Mouse (Mus musculus) B cell, adult (primary cell): ENCODE measurements around the gene Rras. TPM values are rescaled to one million over a fixed set of nuclear protein-coding genes. Genes with fewer than 3 reads are reported as not detected.

Source experiments
- total RNA-seq: library from RNA; stranded (reverse); gene quantifications from 4 replicates; pipeline ENCODE4 v1.2.4, GENCODE M21; 2023; ENCODE audit not compliant: inconsistent age

Rras gene
- 13.0 to 15.4 TPM (median 14.8 TPM) in 4 replicates for total RNA-seq

GRCm38 (mm10) chr7:45017242-45018061 lies at the start of gene Rras:
Rras (plus strand) TSS chr7:45017961.

DNA sequence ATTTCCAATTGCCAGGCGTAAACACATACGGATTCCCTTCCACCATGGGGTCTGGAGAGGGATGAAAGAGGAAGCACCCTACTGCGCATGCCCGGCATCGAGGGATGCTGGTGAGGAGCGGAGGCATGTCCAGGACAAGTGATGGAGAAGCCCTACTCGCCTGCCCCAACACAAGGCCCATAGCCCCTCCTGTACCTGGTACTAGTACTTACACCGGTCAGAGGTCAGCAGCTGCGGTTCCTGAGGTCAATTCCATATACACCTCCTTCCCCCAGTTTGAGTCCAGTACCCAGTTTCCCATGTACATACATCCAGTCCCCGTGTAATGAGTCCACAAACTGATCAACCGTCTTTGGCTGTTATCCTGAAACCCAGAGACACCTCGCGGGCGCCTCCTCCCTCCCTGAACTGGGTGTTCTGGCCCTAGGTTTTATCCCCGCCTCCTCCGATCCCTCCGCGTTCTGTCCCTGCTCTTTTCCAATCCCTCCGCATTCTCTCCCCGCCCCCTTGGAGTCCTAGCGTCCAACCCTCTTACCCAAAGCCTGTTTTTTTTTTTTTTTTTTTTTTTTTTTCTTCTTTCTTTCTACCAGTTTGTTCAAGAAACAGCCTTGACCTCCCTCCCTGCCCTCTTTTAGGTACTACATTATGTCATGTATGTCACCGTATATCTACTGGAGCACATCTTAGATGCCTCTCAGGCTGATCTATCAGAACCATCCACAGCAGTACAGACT lies 43.2 kb upstream of the Rras start, which contains the start of gene Cpt1c:
Cpt1c (minus strand) TSS at position 469 of the 734 bp plus-strand sequence.

DNA sequence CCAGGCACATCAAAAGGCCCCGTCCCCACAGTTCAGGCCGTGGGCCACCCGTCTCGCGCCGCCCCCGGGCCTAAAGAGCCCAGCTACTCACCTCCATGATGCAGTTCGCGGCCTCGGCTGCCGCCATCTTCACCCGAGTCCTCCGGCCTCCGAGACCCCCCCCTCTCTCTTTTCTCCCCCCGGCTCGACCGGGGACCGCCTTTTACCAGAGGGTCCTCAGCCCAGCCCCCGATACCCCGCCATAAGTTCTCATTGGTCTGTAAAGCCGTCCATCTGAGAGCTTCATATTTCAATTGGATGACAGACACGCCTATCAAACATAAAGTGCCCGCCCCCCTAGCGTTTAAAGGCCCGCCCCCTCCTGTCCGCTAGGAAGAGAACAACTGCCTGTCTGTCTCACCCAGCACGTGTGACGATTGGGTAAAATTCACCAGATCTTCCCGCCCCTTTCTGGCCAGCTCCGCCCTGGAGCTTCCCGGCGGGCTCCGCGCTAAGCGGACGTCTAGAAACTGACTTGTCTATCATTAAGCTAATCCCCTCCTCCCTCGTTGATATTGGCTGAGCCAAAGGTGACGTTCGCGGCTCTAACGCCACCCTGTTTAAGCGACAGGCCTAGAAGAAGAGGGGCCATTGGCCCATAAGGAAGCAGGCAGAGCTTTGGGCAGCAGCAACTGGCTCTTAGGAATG lies 31.4 kb upstream of the Rras start, which contains the start of gene Prmt1:
Prmt1 (minus strand) TSS at position 377 of the 687 bp plus-strand sequence.

DNA sequence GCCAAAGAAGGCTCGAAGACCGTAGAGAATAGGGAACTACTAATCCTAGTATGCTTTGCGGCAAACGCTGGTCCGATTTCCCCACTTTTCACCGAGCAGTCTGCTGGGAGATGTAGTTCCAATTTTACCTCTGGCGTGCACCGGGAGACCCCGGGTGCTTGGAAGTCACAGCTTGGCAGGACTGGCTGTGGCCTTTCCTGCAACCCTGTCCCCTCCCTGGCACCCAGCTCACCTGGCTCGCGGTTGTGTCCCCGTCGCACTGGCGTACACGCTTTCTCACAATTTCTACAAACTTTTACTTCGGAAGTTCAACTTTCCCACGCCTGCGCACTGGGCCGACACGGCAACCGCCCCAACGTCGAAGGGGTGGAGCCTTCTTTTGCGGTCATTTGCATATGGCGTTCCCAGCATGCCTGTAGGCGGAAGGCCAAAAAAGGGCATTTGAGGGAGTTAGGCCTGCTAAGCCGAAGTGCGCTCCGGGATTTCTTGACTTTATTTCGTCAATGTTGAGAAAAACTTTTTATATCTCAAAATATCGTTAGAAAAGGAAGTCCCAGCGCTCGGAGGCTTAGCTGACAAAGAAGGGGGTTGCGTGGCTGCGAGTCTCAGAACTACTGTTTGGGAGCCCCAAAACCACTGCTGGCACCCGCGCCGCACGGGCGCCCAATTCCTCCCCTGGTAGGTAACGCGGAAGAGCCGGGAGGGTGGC lies 20.4 kb upstream of the Rras start, which contains the start of gene Irf3:
Irf3 (plus strand) TSS at position 418 of the 709 bp plus-strand sequence.

GRCm38 (mm10) chr7:44998501-44998955 lies 19.2 kb upstream of the Rras start, which contains the start of gene Bcl2l12:
Bcl2l12 (minus strand) TSS chr7:44998712.

DNA sequence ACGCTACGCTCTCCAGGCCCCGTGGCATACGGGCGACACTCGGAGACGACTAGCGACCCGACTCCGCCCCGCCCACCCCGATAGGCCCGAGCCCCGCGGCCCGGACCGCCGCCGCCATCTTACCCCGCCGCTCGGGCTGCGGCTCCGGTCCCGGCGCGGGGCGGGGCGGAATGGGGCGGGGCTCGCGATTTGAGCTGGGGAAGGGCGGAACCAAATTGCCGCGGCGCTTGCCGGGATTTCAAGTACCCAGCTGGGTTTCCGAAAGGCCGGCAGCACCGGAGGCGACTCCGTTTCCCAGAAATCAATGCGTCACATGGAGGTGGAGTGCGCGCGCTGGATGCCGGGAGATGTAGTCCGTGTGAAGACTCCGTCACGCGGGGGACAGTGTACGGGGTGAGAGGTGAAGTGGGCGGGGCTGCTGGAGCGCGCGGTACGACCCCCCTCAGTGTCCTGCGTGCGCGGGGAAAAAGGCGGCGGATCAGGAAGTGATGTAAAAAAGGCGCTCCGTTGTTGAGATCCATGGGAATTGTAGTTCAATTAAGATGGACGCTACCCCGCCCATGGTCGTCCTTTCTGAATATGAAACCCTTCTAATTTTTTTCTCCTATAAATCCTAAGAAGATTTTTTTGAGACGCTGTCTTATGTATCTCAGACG lies 1.7 kb upstream of the Rras start, which contains the start of gene Scaf1:
Scaf1 (minus strand) TSS at position 407 of the 656 bp plus-strand sequence.

DNA sequence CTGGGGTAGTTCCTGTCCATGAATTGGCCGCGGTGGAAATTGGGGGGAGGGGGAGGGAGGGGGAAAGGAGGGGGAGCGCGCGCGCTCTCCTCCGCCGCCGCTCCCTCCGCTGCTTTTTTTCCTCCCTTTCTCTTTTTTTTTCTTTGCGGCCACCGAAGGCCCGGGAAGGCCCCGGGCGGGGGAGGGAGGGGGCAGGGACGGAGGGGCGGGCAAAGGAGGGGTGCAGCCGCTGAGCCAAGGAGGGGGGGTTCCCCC lies 35.0 kb downstream of the Rras start, which contains the start of gene Prr12:
Prr12 (minus strand) TSS at position 20 of the 255 bp plus-strand sequence.

DNA sequence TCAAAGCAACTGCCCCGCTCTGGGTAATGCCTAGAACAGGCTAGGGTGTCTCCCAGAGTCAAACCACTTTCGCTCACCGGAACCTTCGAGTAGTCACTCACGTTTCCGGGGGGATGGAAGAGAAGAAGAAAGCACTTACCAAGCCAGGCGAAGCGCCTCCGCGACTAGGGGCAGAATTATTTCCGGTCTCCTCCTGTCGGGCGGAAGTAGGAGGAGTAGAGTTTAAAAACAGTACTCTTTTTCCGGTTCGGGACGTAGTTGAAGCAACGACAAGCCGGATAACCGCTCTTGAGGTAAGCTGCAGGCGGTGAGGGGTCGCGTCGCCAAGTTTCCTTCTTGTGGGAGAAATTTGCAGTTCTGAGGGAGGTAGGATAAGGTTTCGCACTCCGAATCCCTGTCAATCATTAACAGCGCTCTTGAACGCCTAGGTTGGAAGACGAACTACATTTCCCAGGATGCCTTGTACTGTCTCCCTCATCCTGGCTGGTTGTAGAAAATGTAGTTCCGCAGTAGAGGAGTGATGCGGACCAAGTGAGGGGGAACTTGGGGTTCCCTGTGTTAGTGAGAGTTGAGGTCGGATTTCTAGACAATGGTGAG lies 44.6 kb downstream of the Rras start, which contains the start of the genes Nosip and Prrg2:
Nosip (plus strand) TSS at position 191 of the 597 bp plus-strand sequence.
Prrg2 (minus strand) TSS at position 439 of the 597 bp plus-strand sequence.

Other genes with a start within 250 kb of the Rras start
- gene Nup62, start 201.9 kb upstream of the Rras start, total RNA-seq, result 39.5 to 48.7 TPM (median 43.9 TPM) in 4 replicates
- gene Il4i1, start 201.6 kb upstream of the Rras start, total RNA-seq, result 121 to 140 TPM (median 133 TPM) in 4 replicates
- gene Atf5, start 201.3 kb upstream of the Rras start, total RNA-seq, result 3.8 to 5.1 TPM (median 4.7 TPM) in 4 replicates
- 32.9 to 46.4 TPM (median 36.3 TPM) in 4 replicates for gene Akt1s1, start 169.0 kb upstream of the Rras start, total RNA-seq
- 131 to 155 TPM (median 145 TPM) in 4 replicates for gene Tbc1d17, start 168.9 kb upstream of the Rras start, total RNA-seq
- gene Pnkp, start 160.8 kb upstream of the Rras start, total RNA-seq, result 63.0 to 75.3 TPM (median 65.8 TPM) in 4 replicates
- gene Ptov1, start 148.2 kb upstream of the Rras start, total RNA-seq, result 12.0 to 16.6 TPM (median 14.8 TPM) in 4 replicates
- gene Med25, start 125.2 kb upstream of the Rras start, total RNA-seq, result 61.5 to 68.3 TPM (median 66.0 TPM) in 4 replicates
- 27.8 to 31.0 TPM (median 29.5 TPM) in 4 replicates for gene Fuz, start 121.9 kb upstream of the Rras start, total RNA-seq
- gene Ap2a1, start 88.5 kb upstream of the Rras start, total RNA-seq, result 75.4 to 97.5 TPM (median 90.4 TPM) in 4 replicates
- gene Tsks, start 74.8 kb upstream of the Rras start, total RNA-seq, result not detected in 4 replicates
- gene Cpt1c, start 43.1 kb upstream of the Rras start, total RNA-seq, result not detected in 4 replicates
- 128 to 149 TPM (median 145 TPM) in 4 replicates for gene Prmt1, start 31.4 kb upstream of the Rras start, total RNA-seq
- gene Irf3, start 20.3 kb upstream of the Rras start, total RNA-seq, result 166 to 184 TPM (median 173 TPM) in 4 replicates
- gene Bcl2l12, start 19.2 kb upstream of the Rras start, total RNA-seq, result 28.2 to 38.2 TPM (median 30.9 TPM) in 4 replicates
- gene Scaf1, start 1.6 kb upstream of the Rras start, total RNA-seq, result 96.2 to 104 TPM (median 99.7 TPM) in 4 replicates
- gene Prr12, start 34.9 kb downstream of the Rras start, total RNA-seq, result 69.6 to 74.4 TPM (median 71.7 TPM) in 4 replicates
- gene Nosip, start 44.5 kb downstream of the Rras start, total RNA-seq, result 55.5 to 60.4 TPM (median 57.4 TPM) in 4 replicates
- 3.5 to 5.4 TPM (median 3.8 TPM) in 4 replicates for gene Prrg2, start 44.7 kb downstream of the Rras start, total RNA-seq
- 2.0 to 5.7 TPM (median 3.9 TPM) in 4 replicates for gene Rcn3, start 74.3 kb downstream of the Rras start, total RNA-seq
- gene Fcgrt, start 85.9 kb downstream of the Rras start, total RNA-seq, result 30.4 to 37.3 TPM (median 33.5 TPM) in 4 replicates
- 2,358 to 2,650 TPM (median 2,499 TPM) in 4 replicates for gene Rps11, start 106.5 kb downstream of the Rras start, total RNA-seq
- 4,140 to 4,660 TPM (median 4,377 TPM) in 4 replicates for gene Rpl13a, start 110.8 kb downstream of the Rras start, total RNA-seq
- gene Gm45713, start 118.3 kb downstream of the Rras start, total RNA-seq, result 0.87 TPM in 1 of 4 replicates, not detected in the others
- gene Flt3l, start 118.5 kb downstream of the Rras start, total RNA-seq, result 70.7 to 77.9 TPM (median 74.1 TPM) in 4 replicates
- 46.7 to 53.9 TPM (median 51.0 TPM) in 4 replicates for gene Pih1d1, start 136.3 kb downstream of the Rras start, total RNA-seq
- 100 to 121 TPM (median 116 TPM) in 4 replicates for gene Aldh16a1, start 136.6 kb downstream of the Rras start, total RNA-seq
- gene Slc17a7, start 146.0 kb downstream of the Rras start, total RNA-seq, result not detected in 4 replicates
- gene Gfy, start 161.6 kb downstream of the Rras start, total RNA-seq, result not detected in 4 replicates
- gene Pth2, start 163.0 kb downstream of the Rras start, total RNA-seq, result not detected in 4 replicates
- 0.54 to 1.1 TPM (median 0.78 TPM) in 4 replicates for gene Ccdc155, start 186.9 kb downstream of the Rras start, total RNA-seq
- 1.3 to 2.7 TPM (median 2.0 TPM) in 3 of 4 replicates, not detected in the other for gene Dkkl1, start 194.2 kb downstream of the Rras start, total RNA-seq
- not detected in 4 replicates for gene Tead2, start 197.8 kb downstream of the Rras start, total RNA-seq
- 1,683 to 1,834 TPM (median 1,832 TPM) in 4 replicates for gene Cd37, start 221.2 kb downstream of the Rras start, total RNA-seq
- gene Slc6a16, start 223.1 kb downstream of the Rras start, total RNA-seq, result not detected in 4 replicates